Mouse (Mus musculus) kidney, postnatal 4 days (tissue): Measurements from ENCODE around the gene Gli3.

Experiments used
- DNase-seq, 2 experiments: peaks; one replicate each; pipeline ENCODE4 v3.0.0; 2021; ENCODE audit warnings: mixed read lengths in 2 of 2

The Gli3 gene

GRCm38 (mm10) chr13:15664580-15665201 is 201.7 kb downstream of the Gli3 start:
- no peak for DNase-seq

- no peak for DNase-seq
Measured at GRCm38 (mm10) chr13:15665514-15665913, 202.5 kb downstream of the Gli3 start.

- no peak for DNase-seq
Measured at GRCm38 (mm10) chr13:15670144-15670961, 207.3 kb downstream of the Gli3 start.

GRCm38 (mm10) chr13:15670962-15671313 is 207.9 kb downstream of the Gli3 start:
- DNase-seq, result no peak

GRCm38 (mm10) chr13:15675480-15675879 is 212.4 kb downstream of the Gli3 start:
- no peak for DNase-seq

- no peak for DNase-seq
Measured at GRCm38 (mm10) chr13:15677106-15677760, 214.2 kb downstream of the Gli3 start.

GRCm38 (mm10) chr13:15681530-15681929 is 218.5 kb downstream of the Gli3 start:
- no peak for DNase-seq

- DNase-seq, result no peak
Measured at GRCm38 (mm10) chr13:15683006-15683405, 220.0 kb downstream of the Gli3 start.

- DNase-seq, result no peak
Measured at GRCm38 (mm10) chr13:15688074-15688825, 225.2 kb downstream of the Gli3 start.

- DNase-seq, result no peak
Measured at GRCm38 (mm10) chr13:15688826-15689501, 225.9 kb downstream of the Gli3 start.

- no peak for DNase-seq
Measured at GRCm38 (mm10) chr13:15691751-15692464, 228.9 kb downstream of the Gli3 start.

GRCm38 (mm10) chr13:15692465-15692809 is 229.4 kb downstream of the Gli3 start:
- no peak for DNase-seq

GRCm38 (mm10) chr13:15698284-15698683 is 235.2 kb downstream of the Gli3 start:
- no peak for DNase-seq

- DNase-seq, result no peak
Measured at GRCm38 (mm10) chr13:15699116-15699515, 236.1 kb downstream of the Gli3 start.

- no peak for DNase-seq
Measured at GRCm38 (mm10) chr13:15704669-15705068, 241.6 kb downstream of the Gli3 start.

GRCm38 (mm10) chr13:15707481-15707881 is 244.4 kb downstream of the Gli3 start:
- no peak for DNase-seq

GRCm38 (mm10) chr13:15713486-15713885 is 250.5 kb downstream of the Gli3 start:
- DNase-seq, result no peak

GRCm38 (mm10) chr13:15714331-15714725 is 251.3 kb downstream of the Gli3 start:
- no peak for DNase-seq

- peak; percentile 58 to 62 for DNase-seq
Measured at GRCm38 (mm10) chr13:15714726-15715437, 251.8 kb downstream of the Gli3 start.

GRCm38 (mm10) chr13:15721446-15721845 is 258.4 kb downstream of the Gli3 start:
- no peak for DNase-seq

- DNase-seq, result no peak
Measured at GRCm38 (mm10) chr13:15722766-15723379, 259.8 kb downstream of the Gli3 start.
